Mouse (Mus musculus) layer of hippocampus, adult 18-20 months (tissue): ENCODE results near the gene Ptch2. TPM values are rescaled to one million over a fixed set of nuclear protein-coding genes. Genes with fewer than 3 reads are reported as not detected.

Experiments used
- DNase-seq, 2 experiments: peaks; one replicate each; pipeline ENCODE4 v3.0.0; 2022; ENCODE audit warnings: low spot score in 2 of 2
- total RNA-seq, 2 experiments: library from RNA; stranded (reverse); gene quantifications; 2 replicates each; pipeline ENCODE4 v1.2.3; 2021

Ptch2 gene
- total RNA-seq, 2 experiments from 2014 or later: 1.6 to 1.8 TPM

GRCm38 (mm10) chr4:117126675-117127290 is 30.9 kb downstream of the Ptch2 start, which contains the start of gene Tctex1d4:
TSS of gene Tctex1d4 (plus strand) at chr4:117126794.
- no peak for DNase-seq

GRCm38 (mm10) chr4:117127991-117128686 is 32.3 kb downstream of the Ptch2 start:
- DNase-seq: no peak

GRCm38 (mm10) chr4:117130790-117131189 is 34.9 kb downstream of the Ptch2 start:
- DNase-seq: no peak

GRCm38 (mm10) chr4:117131198-117131597 is 35.3 kb downstream of the Ptch2 start:
- DNase-seq: no peak

GRCm38 (mm10) chr4:117131890-117132793 is 36.3 kb downstream of the Ptch2 start:
- no peak for DNase-seq

- no peak for DNase-seq
These were observed 36.9 kb downstream of the Ptch2 start for GRCm38 (mm10) chr4:117132794-117133143.

GRCm38 (mm10) chr4:117133366-117133796 is 37.5 kb downstream of the Ptch2 start:
- no peak for DNase-seq

- DNase-seq: peak; percentile 95 to 99
These were observed 38.1 kb downstream of the Ptch2 start, which contains the start of gene Plk3 for GRCm38 (mm10) chr4:117133817-117134600. TSS of gene Plk3 (minus strand) at chr4:117133963.

GRCm38 (mm10) chr4:117134601-117134995 is 38.7 kb downstream of the Ptch2 start:
- no peak for DNase-seq

GRCm38 (mm10) chr4:117136034-117136433 is 40.2 kb downstream of the Ptch2 start:
- DNase-seq: no peak

GRCm38 (mm10) chr4:117138295-117139216 is 42.7 kb downstream of the Ptch2 start:
- no peak for DNase-seq

- DNase-seq: no peak
These were observed 43.3 kb downstream of the Ptch2 start for GRCm38 (mm10) chr4:117139217-117139612.

GRCm38 (mm10) chr4:117140613-117141012 is 44.7 kb downstream of the Ptch2 start:
- no peak for DNase-seq

- DNase-seq: no peak
These were observed 47.1 kb downstream of the Ptch2 start for GRCm38 (mm10) chr4:117143023-117143422.

GRCm38 (mm10) chr4:117145248-117145647 is 49.4 kb downstream of the Ptch2 start:
- no peak for DNase-seq

- DNase-seq: peak; percentile 64 to 87
These were observed 50.3 kb downstream of the Ptch2 start for GRCm38 (mm10) chr4:117146176-117146575.

GRCm38 (mm10) chr4:117148047-117148713 is 52.3 kb downstream of the Ptch2 start:
- no peak for DNase-seq

GRCm38 (mm10) chr4:117148815-117149214 is 52.9 kb downstream of the Ptch2 start:
- DNase-seq: no peak
